Mouse (Mus musculus): ENCODE measurements around the gene Eya2. TPM values are rescaled to one million over a fixed set of nuclear protein-coding genes. Genes with fewer than 3 reads are reported as not detected.

The Eya2 gene
- polyA plus RNA-seq, 1 experiment from 2014 or later, result 27.2 TPM

DNA sequence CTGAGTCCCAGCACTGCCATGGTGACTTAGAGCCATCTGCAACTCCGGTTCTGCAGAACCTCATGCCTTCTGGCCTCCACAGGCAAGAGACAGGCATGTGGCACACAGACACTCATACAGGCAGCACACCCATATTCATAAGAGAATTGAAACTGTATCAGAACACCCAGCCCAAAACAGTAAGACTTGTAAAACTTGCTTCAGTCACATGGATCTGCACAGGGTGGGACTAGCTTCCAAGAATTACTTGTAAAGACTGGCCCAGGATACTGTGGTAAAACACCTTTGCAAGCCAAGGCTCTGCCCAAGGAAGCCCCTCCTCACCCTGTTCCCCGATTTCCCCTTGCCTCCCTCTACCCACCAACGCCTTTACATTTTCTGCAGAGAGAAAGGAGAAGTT is 225.2 kb downstream of the Eya2 start:
- WGBS, result 94% methylated on average over 3 of the region's 3 CpGs
- DNase-seq (ENCODE audit: low spot score) (no peak), ATAC-seq (replicated peaks; ENCODE audit: insufficient number of reproducible peaks, low FRiP score, low TSS enrichment, low read depth) (no peak)
- H3K4me2 ChIP-seq (ENCODE audit: low read depth, low read length), result no peak overlapping the region
- H3K9me3 ChIP-seq (replicated peaks; ENCODE audit: control insufficient read depth, low read length), result no peaks in the 10 kb centered on the region
- no peak overlapping the region for H3K4me3 ChIP-seq (ENCODE audit: low read depth, low read length)
- H3K9ac ChIP-seq (replicated peaks; ENCODE audit: low read length), result no peak overlapping the region
- H3K4me1 ChIP-seq (ENCODE audit: control insufficient read depth, insufficient read depth, low read length), result no peaks in the 10 kb centered on the region
- no peaks in the 10 kb centered on the region for H3K27me3 ChIP-seq (ENCODE audit: control insufficient read depth, insufficient read depth, low read length)
- peaks cover 7% of the 10 kb centered on the region for H3K36me3 ChIP-seq (replicated peaks; ENCODE audit: control insufficient read depth, insufficient read depth, low read depth, low read length)
- H3K27ac ChIP-seq (replicated peaks; ENCODE audit: low read depth, low read length), result no peak overlapping the region

DNA sequence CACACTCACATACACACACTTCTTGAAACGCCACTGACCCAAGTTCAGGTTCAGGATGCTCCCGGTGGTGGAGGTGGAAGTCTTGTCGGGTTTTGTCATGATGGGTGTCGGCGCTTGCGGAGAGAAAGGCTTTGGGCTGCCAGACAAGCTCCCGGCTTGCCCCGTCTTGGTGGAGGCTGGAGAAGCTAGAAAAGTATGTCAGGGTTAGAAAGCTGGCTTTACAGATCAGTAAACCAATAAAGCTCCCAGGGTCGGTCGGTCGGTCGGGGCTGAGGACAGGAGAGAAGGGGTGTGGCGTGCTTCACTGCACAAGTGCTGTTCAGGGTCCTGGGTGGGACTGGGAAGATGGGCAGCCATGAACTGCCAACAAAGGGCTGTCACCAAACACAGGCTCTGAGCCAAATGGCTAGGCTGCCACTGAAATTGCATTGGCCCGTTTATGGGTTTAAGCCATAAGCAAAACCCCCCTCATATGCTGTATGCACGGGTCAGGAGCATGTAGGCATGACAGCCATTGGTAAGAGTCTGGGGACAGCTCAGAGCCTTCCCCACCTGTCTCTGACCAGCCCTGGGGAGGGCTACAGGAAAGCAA is 225.8 kb downstream of the Eya2 start:
- H3K4me3 ChIP-seq (ENCODE audit: low read depth, low read length), result no peak overlapping the region
- H3K4me2 ChIP-seq (ENCODE audit: low read depth, low read length), result no peak overlapping the region
- DNase-seq (ENCODE audit: low spot score), result no peak
- H3K9me3 ChIP-seq (replicated peaks; ENCODE audit: control insufficient read depth, low read length), result no peaks in the 10 kb centered on the region
- peaks cover 6% of the 10 kb centered on the region for H3K36me3 ChIP-seq (replicated peaks; ENCODE audit: control insufficient read depth, insufficient read depth, low read depth, low read length)
- no peak overlapping the region for H3K27ac ChIP-seq (replicated peaks; ENCODE audit: low read depth, low read length)
- no peaks in the 10 kb centered on the region for H3K4me1 ChIP-seq (ENCODE audit: control insufficient read depth, insufficient read depth, low read length)
- no peaks in the 10 kb centered on the region for H3K27me3 ChIP-seq (ENCODE audit: control insufficient read depth, insufficient read depth, low read length)
- H3K9ac ChIP-seq (replicated peaks; ENCODE audit: low read length), result no peak overlapping the region
- ATAC-seq (replicated peaks; ENCODE audit: insufficient number of reproducible peaks, low FRiP score, low TSS enrichment, low read depth), result no peak
- whole genome bisulfite sequencing, result 87% methylated on average over 15 of the region's 15 CpGs

Other genes starting within 250 kb of the Eya2 start
- 2.7 and 4.9 TPM in 2 replicates for gene Zfp663, start 226.3 kb upstream of the Eya2 start, polyA plus RNA-seq (2014; fragmentation: Nextera tagmentation; extraction: Ambion mirVana)
- gene Zfp334, start 206.8 kb upstream of the Eya2 start, polyA plus RNA-seq (2014; fragmentation: Nextera tagmentation; extraction: Ambion mirVana), result 19.9 and 22.0 TPM in 2 replicates
- gene Ocstamp, start 194.6 kb upstream of the Eya2 start, polyA plus RNA-seq (2014; fragmentation: Nextera tagmentation; extraction: Ambion mirVana), result 0.13 and 0.29 TPM in 2 replicates
- gene Slc13a3, start 121.8 kb upstream of the Eya2 start, polyA plus RNA-seq (2014; fragmentation: Nextera tagmentation; extraction: Ambion mirVana), result 0.27 and 0.43 TPM in 2 replicates
- gene Trp53rka, start 101.7 kb upstream of the Eya2 start, polyA plus RNA-seq (2014; fragmentation: Nextera tagmentation; extraction: Ambion mirVana), result 47.0 and 54.3 TPM in 2 replicates
- gene Slc2a10, start 91.2 kb upstream of the Eya2 start, polyA plus RNA-seq (2014; fragmentation: Nextera tagmentation; extraction: Ambion mirVana), result 2.8 and 3.8 TPM in 2 replicates

All from embryonic facial prominence, embryonic 11.5 days (tissue).